Mouse (Mus musculus) T-cell, adult 66 days (primary cell): Measurements from ENCODE around the gene Plpp4. TPM values are rescaled to one million over a fixed set of nuclear protein-coding genes. Genes with fewer than 3 reads are reported as not detected.

Experiments
- total RNA-seq, 2 experiments: library from RNA; stranded (reverse); gene quantifications; 3 replicates in 1 of 2; 4 replicates in 1 of 2; pipeline ENCODE4 v1.2.4; 2023

Gene Plpp4
- total RNA-seq = not detected

DNA sequence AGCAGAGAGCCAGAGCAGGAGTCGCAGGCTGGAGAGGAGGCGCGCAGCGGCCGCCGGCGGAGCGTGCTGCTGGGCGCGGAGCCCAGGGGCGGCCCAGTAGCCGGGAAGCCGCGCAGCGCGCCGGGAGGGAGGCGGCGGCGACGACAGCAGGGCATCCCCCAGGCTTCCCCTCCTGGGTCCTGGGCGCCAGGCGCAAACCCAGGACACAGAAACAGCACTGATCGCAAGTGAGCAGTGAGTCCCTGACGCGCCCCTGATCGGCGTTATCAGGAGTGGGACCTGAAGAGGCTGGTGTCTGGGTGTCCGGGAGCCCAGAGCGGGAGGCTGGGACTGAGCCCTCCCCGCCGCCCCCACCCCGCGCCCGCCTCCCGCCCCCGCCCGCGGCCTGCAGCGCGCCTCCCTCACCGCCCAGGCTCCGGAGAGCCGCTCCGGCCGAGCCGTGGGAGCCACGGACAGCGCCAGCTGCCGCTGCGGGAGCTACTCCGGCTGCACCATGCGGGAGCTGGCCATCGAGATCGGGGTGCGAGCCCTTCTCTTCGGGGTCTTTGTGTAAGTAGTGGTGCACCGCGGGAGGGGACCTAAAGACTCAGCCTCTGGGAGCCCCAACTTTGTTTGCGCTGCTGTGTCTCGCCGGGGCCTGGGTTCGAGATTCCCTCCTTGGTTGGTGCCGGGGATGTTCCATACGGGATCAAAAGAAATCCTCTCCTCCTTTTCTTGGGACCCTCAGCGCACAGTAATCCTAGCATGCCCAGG is at the start of gene Plpp4:
Plpp4 (plus strand) TSS at position 411 of the 753 bp plus-strand sequence.

